Mouse (Mus musculus) lung, postnatal 25 days (tissue): ENCODE results near the gene Ermap.

Experiments
- DNase-seq: peaks from one replicate; pipeline ENCODE4 v3.0.0; 2022; ENCODE audit warnings: low spot score

Gene Ermap

GRCm38 (mm10) chr4:119189864-119190263 lies at the start of gene Ermap:
Gene Ermap, minus strand, starts transcription at chr4:119190011.
- no peak for DNase-seq

GRCm38 (mm10) chr4:119239181-119239682 lies 49.4 kb upstream of the Ermap start:
- DNase-seq, result peak; percentile 63

GRCm38 (mm10) chr4:119238661-119239060 lies 48.9 kb upstream of the Ermap start:
- DNase-seq, result no peak

- DNase-seq, result no peak
These were observed 44.5 kb upstream of the Ermap start for GRCm38 (mm10) chr4:119234348-119234747.

- DNase-seq, result peak; percentile 24
These were observed 43.6 kb upstream of the Ermap start for GRCm38 (mm10) chr4:119233256-119233901.

- DNase-seq, result peak; percentile 100
These were observed 42.8 kb upstream of the Ermap start, which contains the start of the genes AU022252 and P3h1 for GRCm38 (mm10) chr4:119232410-119233255. Gene AU022252, minus strand, starts transcription at chr4:119232712. Gene P3h1, plus strand, starts transcription at chr4:119232915.

GRCm38 (mm10) chr4:119226751-119227150 lies 36.9 kb upstream of the Ermap start:
- no peak for DNase-seq

GRCm38 (mm10) chr4:119225719-119226118 lies 35.9 kb upstream of the Ermap start:
- no peak for DNase-seq

- no peak for DNase-seq
These were observed 34.7 kb upstream of the Ermap start for GRCm38 (mm10) chr4:119224534-119224933.

GRCm38 (mm10) chr4:119223696-119224095 lies 33.9 kb upstream of the Ermap start:
- DNase-seq, result peak; percentile 29

GRCm38 (mm10) chr4:119218169-119218568 lies 28.4 kb upstream of the Ermap start, which contains the start of gene Tmem269:
Gene Tmem269, minus strand, starts transcription at chr4:119218217.
- DNase-seq, result no peak

- DNase-seq, result no peak
These were observed 26.9 kb upstream of the Ermap start for GRCm38 (mm10) chr4:119216667-119217066.

GRCm38 (mm10) chr4:119204672-119205071 lies 14.9 kb upstream of the Ermap start:
- DNase-seq, result peak; percentile 45

GRCm38 (mm10) chr4:119198105-119198504 lies 8.3 kb upstream of the Ermap start:
- DNase-seq, result no peak

- DNase-seq, result peak; percentile 14
These were observed 5.9 kb upstream of the Ermap start for GRCm38 (mm10) chr4:119195582-119196320.

- DNase-seq, result peak; percentile 84
These were observed 5.2 kb upstream of the Ermap start, which contains the start of gene Svbp for GRCm38 (mm10) chr4:119194909-119195581. Gene Svbp, plus strand, starts transcription at chr4:119195306.

GRCm38 (mm10) chr4:119192757-119193156 lies 2.9 kb upstream of the Ermap start:
- no peak for DNase-seq

- no peak for DNase-seq
These were observed 1.5 kb upstream of the Ermap start for GRCm38 (mm10) chr4:119191273-119191672.

GRCm38 (mm10) chr4:119190618-119191017 lies 807 bp upstream of the Ermap start:
- no peak for DNase-seq

- DNase-seq, result no peak
These were observed 419 bp downstream of the Ermap start for GRCm38 (mm10) chr4:119189392-119189791.

GRCm38 (mm10) chr4:119188060-119188785 lies 1.6 kb downstream of the Ermap start:
- no peak for DNase-seq
